Mouse (Mus musculus) midbrain, embryonic 11.5 days (tissue): Measurements from ENCODE around the gene Vmn2r69. TPM values are rescaled to one million over a fixed set of nuclear protein-coding genes. Genes with fewer than 3 reads are reported as not detected.

Experiments
- ATAC-seq: fragments of 200-750 bp; cut with Nextera tagmentation; 2 replicates; pipeline ENCODE4 v1.8.0; 2017; ENCODE audit warnings: moderate TSS enrichment, moderate library complexity; ENCODE audit not compliant: low FRiP score
- DNase-seq: peaks from one replicate; pipeline ENCODE4 v3.0.0; 2015; ENCODE audit warnings: low spot score; ENCODE audit errors: missing footprints
- H3K27ac ChIP-seq: fragments of 300-500 bp; sonication (generic); 2 replicates; pipeline ENCODE4 v1.5.1; 2014; ENCODE audit warnings: low read depth, low read length
- H3K27me3 ChIP-seq: fragments of 300-500 bp; sonication (generic); 2 replicates; pipeline ENCODE4 v1.6.1; 2014; ENCODE audit warnings: mild to moderate bottlenecking, low read length, moderate library complexity, mixed read lengths; ENCODE audit not compliant: control insufficient read depth, insufficient read depth
- H3K36me3 ChIP-seq: fragments of 300-500 bp; sonication (generic); 2 replicates; pipeline ENCODE4 v1.6.1; 2014; ENCODE audit warnings: mild to moderate bottlenecking, low read length, moderate library complexity, mixed read lengths; ENCODE audit not compliant: control insufficient read depth, insufficient read depth
- H3K4me1 ChIP-seq: fragments of 300-500 bp; sonication (generic); 2 replicates; pipeline ENCODE4 v1.6.1; 2014; ENCODE audit warnings: low read length; ENCODE audit not compliant: control insufficient read depth, insufficient read depth
- H3K4me2 ChIP-seq: fragments of 300-500 bp; sonication (generic); 2 replicates; pipeline ENCODE4 v1.6.1; 2014; ENCODE audit warnings: mild to moderate bottlenecking, moderate library complexity
- H3K4me3 ChIP-seq: fragments of 300-500 bp; sonication (generic); 2 replicates; pipeline ENCODE4 v1.5.1; 2014; ENCODE audit warnings: low read depth, low read length
- H3K9ac ChIP-seq: fragments of 300-500 bp; sonication (generic); 2 replicates; pipeline ENCODE4 v1.6.1; 2014; ENCODE audit warnings: low read length
- H3K9me3 ChIP-seq: fragments of 300-500 bp; sonication (generic); 2 replicates; pipeline ENCODE4 v1.6.1; 2016; ENCODE audit warnings: low read length; ENCODE audit not compliant: control insufficient read depth
- WGBS: fragments of 180-500 bp; shearing (Covaris S2); extraction: QIAGEN DNeasy Blood & Tissue Kit; methylation state at CpG from one replicate; pipeline ENCODE4 v1.1.7; 2014; 5-methylcytosine and 5-hydroxymethylcytosine counted together
- polyA plus RNA-seq: library from polyadenylated mRNA; unstranded; fragments of >200 nt; fragmentation: Nextera tagmentation; extraction: Ambion mirVana; gene quantifications from 2 replicates; pipeline ENCODE4 v1.2.1, GENCODE M21; 2014

Gene Vmn2r69
- not detected in 2 replicates for polyA plus RNA-seq

DNA sequence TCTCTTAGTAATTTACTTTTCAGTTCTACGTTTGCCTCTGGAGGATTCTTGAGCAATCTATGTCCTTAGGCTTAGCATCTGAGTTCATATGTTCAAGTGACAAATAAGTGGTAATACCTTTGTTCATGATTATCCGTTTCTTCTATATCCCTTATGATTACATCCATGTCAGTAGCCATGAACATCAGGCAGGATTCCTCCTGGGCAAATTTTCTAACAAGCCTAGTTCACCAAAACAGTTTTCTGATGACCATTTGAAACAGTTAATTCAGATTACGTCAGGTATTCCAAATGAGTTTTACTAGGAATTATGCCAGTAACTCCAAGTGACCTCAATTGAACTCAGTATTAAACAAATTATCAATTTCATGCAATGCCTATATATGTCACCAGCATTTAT is at the start of gene Vmn2r69:
Gene Vmn2r69 (minus strand): TSS at position 101 of the 400 bp plus-strand sequence.
- H3K4me2 ChIP-seq, result no peak within 1 kb of the TSS
- no peak for ATAC-seq
- no peaks in the 10 kb centered on the region for H3K9me3 ChIP-seq
- no peaks in the 10 kb centered on the region for H3K4me1 ChIP-seq
- H3K27ac ChIP-seq, result no peak within 1 kb of the TSS
- WGBS, result 73% methylated on average over 3 of the region's 3 CpGs
- no peak within 1 kb of the TSS for H3K9ac ChIP-seq
- no peak for DNase-seq
- H3K4me3 ChIP-seq, result no peak within 1 kb of the TSS
- H3K27me3 ChIP-seq, result no peaks in the 10 kb centered on the region
- no peaks in the 10 kb centered on the region for H3K36me3 ChIP-seq

Other genes starting within 250 kb of the Vmn2r69 start
- not detected in 2 replicates for gene Vmn2r68, start 178.1 kb downstream of the Vmn2r69 start, polyA plus RNA-seq
- gene Vmn2r71, start 147.2 kb upstream of the Vmn2r69 start, polyA plus RNA-seq, result not detected in 2 replicates
- not detected in 2 replicates for gene Vmn2r70, start 153.3 kb upstream of the Vmn2r69 start, polyA plus RNA-seq